Mouse (Mus musculus) brain, embryonic 14.5 days (tissue): ENCODE results near the gene Ice2.

Experiments
- CTCF ChIP-seq: fragments of 200-500 bp; IDR thresholded peaks from 2 replicates; pipeline ENCODE4 v1.5.1; 2012; ENCODE audit warnings: inconsistent platforms, mild to moderate bottlenecking, moderate library complexity, borderline replicate concordance; ENCODE audit not compliant: insufficient read depth, insufficient read length; ENCODE audit errors: extremely low read depth
- POLR2A ChIP-seq: fragments of 200-500 bp; IDR thresholded peaks from 2 replicates; pipeline ENCODE4 v1.6.1; 2012; ENCODE audit warnings: mild to moderate bottlenecking, inconsistent platforms, borderline replicate concordance; ENCODE audit not compliant: poor library complexity, insufficient read depth, insufficient read length, severe bottlenecking; ENCODE audit errors: extremely low read depth

GRCm38 (mm10) chr9:69448801-69449200, 51.1 kb downstream of the Ice2 start:
- no peak for TF ChIP-seq CTCF
- no peak for TF ChIP-seq POLR2A
